Comparison of ENCODE assay signal across 8 mouse cellular contexts in genomic region chr15:12117242-12118092, GRCm38 (mm10). TPM values are rescaled to one million over a fixed set of nuclear protein-coding genes. Genes with fewer than 3 reads are reported as not detected.
DNase-seq lines count a peak whose midpoint lies in the region; ATAC-seq and TF ChIP-seq lines count a peak whose summit lies in the region.

Gene Zfr, plus strand, starts transcription at chr15:12117831.

- no peaks in the 10 kb centered on the region for H3K4me1 ChIP-seq in hindbrain, postnatal 0 days (ENCODE audit: insufficient read depth, low read length)

- peak; percentile 72 for DNase-seq in WW6 (ENCODE audit: low read depth, low spot score)
- DNase-seq in cerebellum, postnatal 4 days (ENCODE audit: low spot score in 2 of 2), result peak; percentile 87 to 92
- peak; percentile 96 for DNase-seq in gastrocnemius, adult 2 months
- DNase-seq in hindbrain, postnatal 0 days (ENCODE audit: low spot score), result peak; percentile 94
- peak; percentile 90 to 91 for DNase-seq in left cerebral cortex, adult 2 months (ENCODE audit: extremely low spot score in 1 of 2, low spot score in 2 of 2)
- peak; percentile 89 for DNase-seq in right cerebral cortex, adult 2 months (ENCODE audit: low spot score in 2 of 2)
- DNase-seq in urinary bladder, postnatal 14 days (ENCODE audit: low spot score), result peak; percentile 92

- no peaks in the 10 kb centered on the region for H3K9me3 ChIP-seq in hindbrain, postnatal 0 days (ENCODE audit: low read length)

- H3K27ac ChIP-seq in gastrocnemius, adult 2 months, result peak within 1 kb of the TSS; percentile 99
- peak within 1 kb of the TSS; percentile 97 for H3K27ac ChIP-seq in hindbrain, postnatal 0 days
- H3K27ac ChIP-seq in left cerebral cortex, adult 2 months, result peak within 1 kb of the TSS; percentile 99

- intact Hi-C loops in gastrocnemius, adult 2 months (cut with DNase I), result no loop called here
- intact Hi-C loops in left cerebral cortex, adult 2 months (cut with DNase I), result loop anchor here (5.0 to 10.0 kb wide), 2 partner anchors 140 to 713 kb away; no protein-coding TSS in a partner anchor

- H3K36me3 ChIP-seq in hindbrain, postnatal 0 days (ENCODE audit: insufficient read depth, low read length), result no peaks in the 10 kb centered on the region

- H3K4me3 ChIP-seq in gastrocnemius, adult 2 months, result peak within 1 kb of the TSS; percentile 79
- peak within 1 kb of the TSS; percentile 73 for H3K4me3 ChIP-seq in hindbrain, postnatal 0 days (ENCODE audit: low read length)
- H3K4me3 ChIP-seq in left cerebral cortex, adult 2 months, result peak within 1 kb of the TSS; percentile 96

- H3K4me2 ChIP-seq in hindbrain, postnatal 0 days (ENCODE audit: low read depth, low read length), result peak within 1 kb of the TSS; percentile 69

- peak; percentile 95 for ATAC-seq in hindbrain, postnatal 0 days
- ATAC-seq in megakaryocyte, adult 5-6 weeks (ENCODE audit: poor library complexity, severe bottlenecking), result peak; percentile 87

- H3K27me3 ChIP-seq in hindbrain, postnatal 0 days (ENCODE audit: insufficient read depth, low read length), result no peaks in the 10 kb centered on the region

- TF ChIP-seq CTCF in gastrocnemius, adult 2 months (IDR thresholded peaks at IDR 0.05), result peak; percentile 52
- TF ChIP-seq CTCF in hindbrain, postnatal 0 days (IDR thresholded peaks at IDR 0.05; ENCODE audit: low read depth), result no peak; the same call in 1 of the 2 replicates
- TF ChIP-seq CTCF in left cerebral cortex, adult 2 months (IDR thresholded peaks at IDR 0.05), result peak; percentile 35

- peak within 1 kb of the TSS; percentile 100 for H3K9ac ChIP-seq in hindbrain, postnatal 0 days (replicated peaks; ENCODE audit: low read length)

- WGBS in hindbrain, postnatal 0 days, result 1% methylated on average over 50 of the region's 59 CpGs

RNA-seq across cellular contexts. Expression of gene Zfr, which starts in this region (rescaled TPM):
- 10 to 100 TPM; 68.3 to 69.8 TPM for total RNA-seq in gastrocnemius, adult 2 months (2021)
- 266 and 281 TPM in 2 replicates for total RNA-seq in hindbrain, postnatal 0 days (2014; rRNA removed)
- 196 and 219 TPM in 2 replicates for polyA plus RNA-seq in hindbrain, postnatal 0 days (2015; fragmentation: Nextera tagmentation; extraction: Ambion mirVana)
- 100 to 1,000 TPM; 343 to 346 TPM for total RNA-seq in left cerebral cortex, adult 2 months (2021)
- 111 and 115 TPM in 2 replicates for total RNA-seq in megakaryocyte, adult 5-6 weeks (2015)
- 47.1 and 49.6 TPM in 2 replicates for total RNA-seq in megakaryocyte, adult 5-6 weeks (2017)

Comparison
In these comparisons a context has a peak if more than half of its experiments do, and no peak if none do; other contexts are left out.
1. Peak in every context shown above with its lines: DNase-seq, ATAC-seq, H3K4me3 ChIP-seq and H3K27ac ChIP-seq.